Mouse (Mus musculus) lung, postnatal 36 days (tissue): ENCODE measurements around the gene Gm9045.
"Not testable (repeated sequence)": the region's sequence is repeated elsewhere in the genome, so short reads cannot be mapped to it uniquely, and the experiment has no call there.

ENCODE experiments used
- DNase-seq: peaks from one replicate; pipeline ENCODE4 v3.0.0; 2022; ENCODE audit warnings: mixed read lengths

The Gm9045 gene

DNA sequence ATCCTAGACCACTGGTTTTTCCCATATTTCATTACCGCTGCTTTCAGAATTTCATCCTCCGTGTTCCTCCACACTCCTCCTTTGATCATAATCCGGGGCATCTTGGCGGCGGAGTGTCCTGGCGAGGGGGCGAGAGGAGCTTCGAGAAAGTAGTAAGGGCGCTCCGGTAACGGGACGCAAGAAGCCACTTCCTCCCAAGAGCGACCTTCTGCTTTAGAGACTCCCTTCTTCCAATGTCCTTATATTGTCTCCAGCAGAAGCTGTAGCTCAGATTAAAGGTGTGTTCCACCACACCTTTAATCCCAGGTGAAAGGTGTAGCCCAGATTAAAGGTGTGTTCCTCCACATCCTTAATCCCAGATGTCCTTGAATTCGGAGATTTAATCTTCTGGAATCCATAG lies at the start of gene Gm9045:
Gene Gm9045 (minus strand): TSS at position 101 of the 400 bp plus-strand sequence.
- DNase-seq, result not testable (repeated sequence)

DNA sequence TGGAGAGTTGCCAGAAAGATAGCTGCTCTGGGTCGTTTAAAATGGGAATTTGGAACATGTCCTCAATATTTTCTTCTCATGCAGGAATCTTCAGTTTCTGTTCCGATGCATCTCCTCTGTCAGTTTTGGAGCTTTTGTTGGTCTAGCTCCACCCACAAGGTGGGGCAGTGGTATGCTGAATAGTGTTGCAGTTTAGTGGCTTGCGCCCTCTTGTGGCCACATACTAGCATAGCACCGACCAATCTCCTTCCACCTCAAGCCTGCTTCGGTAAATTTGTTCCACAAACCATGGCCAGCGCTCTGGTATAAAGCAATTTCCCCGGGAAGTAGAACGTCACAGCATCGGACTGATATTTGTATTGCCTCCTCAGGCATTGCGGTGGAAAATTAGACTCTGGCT lies 32.8 kb upstream of the Gm9045 start:
- DNase-seq, result peak; percentile 88

DNA sequence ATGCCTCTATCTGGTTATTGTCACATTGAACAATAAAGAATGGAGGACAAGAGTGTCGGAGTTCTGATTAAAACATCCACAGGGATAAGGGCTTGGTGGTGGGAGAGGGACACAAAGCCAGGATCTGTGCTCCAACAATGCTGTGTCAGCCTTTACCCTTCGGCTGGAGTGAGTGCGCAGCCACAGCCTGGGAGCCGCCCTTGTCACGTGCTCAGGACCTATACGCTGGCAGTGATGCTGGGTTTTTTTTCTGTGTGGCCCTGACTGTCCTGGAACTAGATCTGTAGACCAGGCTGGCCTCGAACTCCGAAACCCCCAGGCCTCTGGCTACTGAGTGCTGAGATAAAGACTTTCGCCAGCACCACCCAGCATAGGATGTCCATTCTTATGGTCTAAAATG lies 31.9 kb upstream of the Gm9045 start:
- DNase-seq, result no peak

DNA sequence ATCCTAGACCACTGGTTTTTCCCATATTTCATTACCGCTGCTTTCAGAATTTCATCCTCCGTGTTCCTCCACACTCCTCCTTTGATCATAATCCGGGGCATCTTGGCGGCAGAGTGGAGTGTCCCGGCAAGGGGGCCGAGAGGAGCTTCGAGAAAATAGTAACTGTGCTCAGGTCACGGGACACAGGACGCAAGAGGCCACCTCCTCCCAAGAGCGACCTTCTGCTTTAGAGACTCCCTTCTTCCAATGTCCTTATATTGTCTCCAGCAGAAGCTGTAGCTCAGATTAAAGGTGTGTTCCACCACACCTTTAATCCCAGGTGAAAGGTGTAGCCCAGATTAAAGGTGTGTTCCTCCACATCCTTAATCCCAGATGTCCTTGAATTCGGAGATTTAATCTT lies 16.4 kb upstream of the Gm9045 start, which contains the start of gene Gm9049:
Gene Gm9049 (minus strand): TSS at position 101 of the 400 bp plus-strand sequence.
- not testable (repeated sequence) for DNase-seq

DNA sequence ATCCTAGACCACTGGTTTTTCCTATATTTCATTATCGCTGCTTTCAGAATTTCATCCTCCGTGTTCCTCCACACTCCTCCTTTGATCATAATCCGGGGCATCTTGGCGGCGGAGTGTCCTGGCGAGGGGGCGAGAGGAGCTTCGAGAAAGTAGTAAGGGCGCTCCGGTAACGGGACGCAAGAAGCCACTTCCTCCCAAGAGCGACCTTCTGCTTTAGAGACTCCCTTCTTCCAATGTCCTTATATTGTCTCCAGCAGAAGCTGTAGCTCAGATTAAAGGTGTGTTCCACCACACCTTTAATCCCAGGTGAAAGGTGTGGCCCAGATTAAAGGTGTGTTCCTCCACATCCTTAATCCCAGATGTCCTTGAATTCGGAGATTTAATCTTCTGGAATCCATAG lies 10.9 kb upstream of the Gm9045 start, which contains the start of gene Gm9048:
Gene Gm9048 (minus strand): TSS at position 101 of the 400 bp plus-strand sequence.
- DNase-seq, result not testable (repeated sequence)

DNA sequence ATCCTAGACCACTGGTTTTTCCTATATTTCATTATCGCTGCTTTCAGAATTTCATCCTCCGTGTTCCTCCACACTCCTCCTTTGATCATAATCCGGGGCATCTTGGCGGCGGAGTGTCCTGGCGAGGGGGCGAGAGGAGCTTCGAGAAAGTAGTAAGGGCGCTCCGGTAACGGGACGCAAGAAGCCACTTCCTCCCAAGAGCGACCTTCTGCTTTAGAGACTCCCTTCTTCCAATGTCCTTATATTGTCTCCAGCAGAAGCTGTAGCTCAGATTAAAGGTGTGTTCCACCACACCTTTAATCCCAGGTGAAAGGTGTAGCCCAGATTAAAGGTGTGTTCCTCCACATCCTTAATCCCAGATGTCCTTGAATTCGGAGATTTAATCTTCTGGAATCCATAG lies 5.5 kb upstream of the Gm9045 start, which contains the start of gene Gm9046:
Gene Gm9046 (minus strand): TSS at position 101 of the 400 bp plus-strand sequence.
- DNase-seq, result not testable (repeated sequence)

DNA sequence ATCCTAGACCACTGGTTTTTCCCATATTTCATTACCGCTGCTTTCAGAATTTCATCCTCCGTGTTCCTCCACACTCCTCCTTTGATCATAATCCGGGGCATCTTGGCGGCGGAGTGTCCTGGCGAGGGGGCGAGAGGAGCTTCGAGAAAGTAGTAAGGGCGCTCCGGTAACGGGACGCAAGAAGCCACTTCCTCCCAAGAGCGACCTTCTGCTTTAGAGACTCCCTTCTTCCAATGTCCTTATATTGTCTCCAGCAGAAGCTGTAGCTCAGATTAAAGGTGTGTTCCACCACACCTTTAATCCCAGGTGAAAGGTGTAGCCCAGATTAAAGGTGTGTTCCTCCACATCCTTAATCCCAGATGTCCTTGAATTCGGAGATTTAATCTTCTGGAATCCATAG lies 5.3 kb downstream of the Gm9045 start, which contains the start of gene Gm9044:
Gene Gm9044 (minus strand): TSS at position 101 of the 400 bp plus-strand sequence.
- not testable (repeated sequence) for DNase-seq

DNA sequence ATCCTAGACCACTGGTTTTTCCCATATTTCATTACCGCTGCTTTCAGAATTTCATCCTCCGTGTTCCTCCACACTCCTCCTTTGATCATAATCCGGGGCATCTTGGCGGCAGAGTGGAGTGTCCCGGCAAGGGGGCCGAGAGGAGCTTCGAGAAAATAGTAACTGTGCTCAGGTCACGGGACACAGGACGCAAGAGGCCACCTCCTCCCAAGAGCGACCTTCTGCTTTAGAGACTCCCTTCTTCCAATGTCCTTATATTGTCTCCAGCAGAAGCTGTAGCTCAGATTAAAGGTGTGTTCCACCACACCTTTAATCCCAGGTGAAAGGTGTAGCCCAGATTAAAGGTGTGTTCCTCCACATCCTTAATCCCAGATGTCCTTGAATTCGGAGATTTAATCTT lies 10.8 kb downstream of the Gm9045 start, which contains the start of gene Gm9040:
Gene Gm9040 (minus strand): TSS at position 101 of the 400 bp plus-strand sequence.
- DNase-seq, result not testable (repeated sequence)

DNA sequence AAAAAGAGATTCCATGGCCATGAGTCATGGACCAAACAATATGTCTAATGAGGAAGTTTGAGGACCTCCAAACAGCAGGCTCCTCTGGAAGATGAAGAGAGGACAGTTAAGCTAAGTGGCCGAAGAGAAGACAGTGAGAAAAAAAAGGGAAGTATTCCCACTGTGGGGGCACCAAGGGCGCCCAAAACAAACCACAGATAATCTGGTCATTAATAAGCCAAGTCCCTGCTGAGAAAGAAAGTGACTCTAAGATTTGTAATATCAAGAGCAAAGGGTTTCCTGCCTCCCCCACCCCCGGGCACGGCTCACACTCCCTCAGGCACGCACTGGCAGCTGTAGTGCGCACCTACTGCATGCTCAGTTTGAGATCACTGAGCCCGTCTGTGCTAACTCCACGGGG lies 18.6 kb downstream of the Gm9045 start:
- DNase-seq, result no peak

DNA sequence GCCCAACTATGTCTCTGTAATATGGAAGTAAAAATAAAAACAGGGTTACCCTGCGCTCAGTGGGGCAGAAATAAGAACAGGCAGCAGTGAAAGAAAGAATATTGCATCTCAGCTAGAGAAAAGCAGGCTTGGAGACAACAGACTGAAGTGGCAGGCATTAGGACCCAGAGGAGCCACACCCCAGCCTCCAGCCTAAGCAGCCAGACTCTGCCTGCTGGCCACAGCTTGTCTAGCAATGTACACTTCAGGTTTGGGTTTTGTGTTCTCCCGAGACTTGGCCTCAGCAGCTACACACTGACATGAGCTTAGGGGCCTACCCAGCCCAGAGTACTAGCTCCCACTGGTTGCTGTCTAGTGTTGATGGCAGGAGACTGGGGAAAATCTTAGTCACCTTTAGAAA lies 35.5 kb downstream of the Gm9045 start:
- not testable (repeated sequence) for DNase-seq

DNA sequence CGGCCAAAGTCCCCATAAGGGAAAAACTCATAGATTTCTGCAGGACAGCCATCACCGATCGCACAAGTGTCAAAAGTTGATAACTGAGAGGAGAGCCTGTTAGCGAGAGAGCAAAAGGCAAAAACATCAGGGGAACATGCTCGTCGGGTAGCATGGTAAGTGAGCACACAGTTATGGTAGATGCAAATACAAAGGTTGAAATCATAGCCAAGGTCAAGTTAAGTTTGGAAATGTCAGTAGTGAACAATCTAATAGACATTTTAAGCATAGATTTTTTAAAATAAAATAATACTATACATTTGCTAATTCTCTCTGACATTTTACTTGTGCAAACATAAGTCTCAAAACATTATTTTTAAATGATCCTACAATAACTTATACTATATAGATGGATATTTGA lies 42.7 kb downstream of the Gm9045 start, which contains the start of gene Iltifb:
Gene Iltifb (minus strand): TSS at position 101 of the 400 bp plus-strand sequence.
- no peak for DNase-seq
